Mouse (Mus musculus) C2C12 (cell line): ENCODE data around the gene Plce1. TPM values are rescaled to one million over a fixed set of nuclear protein-coding genes. Genes with fewer than 3 reads are reported as not detected.
"Not testable (repeated sequence)": the region's sequence is repeated elsewhere in the genome, so short reads cannot be mapped to it uniquely, and the experiment has no call there.

Experiments
- H3K27me3 ChIP-seq: one replicate; pipeline ENCODE4 v1.6.1; 2011; ENCODE audit not compliant: control insufficient read depth, insufficient read depth, insufficient read length
- H3K36me3 ChIP-seq: one replicate; pipeline ENCODE4 v1.6.1; 2011; ENCODE audit not compliant: control insufficient read depth, insufficient read depth
- H3K4me3 ChIP-seq: one replicate; pipeline ENCODE4 v1.5.1; 2011; ENCODE audit warnings: mild to moderate bottlenecking, control low read depth; ENCODE audit not compliant: poor library complexity, insufficient read depth, severe bottlenecking
- H3K79me2 ChIP-seq: one replicate; pipeline ENCODE4 v1.6.1; 2011; ENCODE audit not compliant: control insufficient read depth, insufficient read depth
- H3K79me3 ChIP-seq: one replicate; pipeline ENCODE4 v1.6.1; 2011; ENCODE audit warnings: low read depth, control low read depth
- H3ac ChIP-seq: one replicate; pipeline ENCODE3; 2011; ENCODE audit warnings: low read depth; ENCODE audit not compliant: control insufficient read depth, insufficient read length
- CEBPB ChIP-seq: IDR thresholded peaks from one replicate; pipeline ENCODE4 v1.6.1; 2011; ENCODE audit warnings: low read depth, mild to moderate bottlenecking, control low read depth, moderate library complexity
- CTCF ChIP-seq: IDR thresholded peaks from one replicate; pipeline ENCODE4 v1.5.1; 2011; ENCODE audit not compliant: control insufficient read depth, insufficient read depth, insufficient read length
- FOSL1 ChIP-seq: IDR thresholded peaks from one replicate; pipeline ENCODE4 v1.8.0; 2011; ENCODE audit warnings: mild to moderate bottlenecking, low read length; ENCODE audit not compliant: poor library complexity, insufficient read depth, severe bottlenecking
- MAX ChIP-seq: IDR thresholded peaks from one replicate; pipeline ENCODE4 v1.6.1; 2011; ENCODE audit warnings: mild to moderate bottlenecking, control low read depth
- MYOD1 ChIP-seq: IDR thresholded peaks from one replicate; pipeline ENCODE4 v1.6.1; 2011; ENCODE audit warnings: low read depth; ENCODE audit not compliant: control insufficient read depth, insufficient read length
- MYOG ChIP-seq: IDR thresholded peaks from one replicate; pipeline ENCODE4 v1.6.1; 2011; ENCODE audit not compliant: control insufficient read depth, insufficient read length; ENCODE audit errors: extremely low read depth
- USF1 ChIP-seq: IDR thresholded peaks from one replicate; pipeline ENCODE4 v1.6.1; 2011; ENCODE audit warnings: low read depth, mild to moderate bottlenecking, control low read depth, moderate library complexity
- polyA plus RNA-seq: library from polyadenylated mRNA; unstranded; fragments of >200 nt; fragmentation: generic; extraction: Trizol; gene quantifications from one replicate; pipeline ENCODE4 v1.2.1, GENCODE M21; 2012; ENCODE audit warnings: missing spikeins

The Plce1 gene
- polyA plus RNA-seq, 1 experiment = not detected

GRCm38 (mm10) chr19:38555399-38555798, 74.5 kb downstream of the Plce1 start:
- no peak for TF ChIP-seq MYOG
- no peak for TF ChIP-seq FOSL1
- no peak for TF ChIP-seq CTCF
- no peak for TF ChIP-seq MYOD1
- no peak for TF ChIP-seq MAX
- TF ChIP-seq USF1 = no peak
- TF ChIP-seq CEBPB = no peak
- no peaks in the 10 kb centered on the region for H3K79me3 ChIP-seq

GRCm38 (mm10) chr19:38558816-38559215, 77.9 kb downstream of the Plce1 start:
- Histone ChIP-seq H3K79me3 (no peaks in the 10 kb centered on the region), H3K27me3 (no peaks in the 10 kb centered on the region), H3K36me3 (no peaks in the 10 kb centered on the region), H3K4me3 (no peak overlapping the region), H3K79me2 (no peaks in the 10 kb centered on the region), H3ac (no peak overlapping the region)
- peak; percentile 20 for TF ChIP-seq MAX
- TF ChIP-seq FOSL1 = no peak
- TF ChIP-seq USF1 = no peak

More at GRCm38 (mm10) chr19:38555399-38555798, 74.5 kb downstream of the Plce1 start:
- Histone ChIP-seq H3K79me2 (no peaks in the 10 kb centered on the region), H3K36me3 (no peaks in the 10 kb centered on the region), H3K27me3 (no peaks in the 10 kb centered on the region), H3ac (no peak overlapping the region), H3K4me3 (no peak overlapping the region)

DNA sequence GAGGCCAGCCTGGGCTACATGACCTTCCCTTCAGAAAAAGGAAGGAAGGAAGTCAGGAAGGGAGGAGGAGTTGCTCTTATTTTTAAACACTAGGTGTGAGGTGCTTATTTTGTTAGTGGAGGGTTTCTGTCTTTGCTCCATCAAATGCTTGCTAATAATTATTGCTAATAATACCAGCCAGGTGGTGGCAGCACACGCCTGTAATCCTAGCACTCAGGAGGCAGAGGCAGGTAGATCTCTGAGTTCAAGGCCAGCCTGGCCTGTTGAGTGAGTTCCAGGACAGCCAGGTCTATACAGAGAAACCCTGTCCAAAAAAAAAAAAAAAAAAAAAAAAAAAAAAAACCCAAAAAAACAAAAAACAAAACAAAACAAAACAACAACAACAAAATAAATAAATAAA, 81.0 kb downstream of the Plce1 start:
- not testable (repeated sequence) for H3K27me3 ChIP-seq, H3K4me3 ChIP-seq, H3ac ChIP-seq, H3K36me3 ChIP-seq, H3K79me3 ChIP-seq, H3K79me2 ChIP-seq

DNA sequence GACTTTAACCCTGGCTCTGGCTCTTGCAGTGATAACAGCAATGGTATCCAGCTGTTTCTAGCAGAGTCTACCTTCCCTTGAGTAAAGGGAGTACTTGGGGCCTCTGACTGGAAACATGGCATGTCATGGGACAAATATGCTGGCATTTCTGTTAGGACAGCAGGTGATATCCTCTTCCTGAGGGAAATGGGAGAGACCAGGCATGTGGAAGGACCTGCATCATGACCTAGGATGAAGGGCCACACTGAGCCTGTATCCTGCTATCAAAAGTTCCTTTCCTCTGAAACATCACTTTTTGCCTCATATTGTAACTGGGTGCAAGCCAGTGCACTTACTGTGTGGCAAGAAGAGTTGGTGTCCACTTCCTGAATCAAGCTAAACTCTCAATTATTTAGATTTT, 85.2 kb downstream of the Plce1 start:
- no peaks in the 10 kb centered on the region for H3K36me3 ChIP-seq
- no peaks in the 10 kb centered on the region for H3K79me2 ChIP-seq
- no peaks in the 10 kb centered on the region for H3K27me3 ChIP-seq
- no peak overlapping the region for H3ac ChIP-seq
- no peak for TF ChIP-seq CEBPB
- no peak for TF ChIP-seq MYOD1
- no peak for TF ChIP-seq FOSL1
- TF ChIP-seq MAX = no peak
- no peak for TF ChIP-seq USF1
- TF ChIP-seq CTCF = no peak
- TF ChIP-seq MYOG = no peak
- H3K79me3 ChIP-seq = no peaks in the 10 kb centered on the region
- H3K4me3 ChIP-seq = no peak overlapping the region

- H3K4me3 ChIP-seq = no peak overlapping the region
- TF ChIP-seq USF1 = no peak
- no peak for TF ChIP-seq MYOD1
- TF ChIP-seq MYOG = no peak
- TF ChIP-seq CTCF = no peak
- TF ChIP-seq MAX = no peak
- TF ChIP-seq FOSL1 = no peak
- no peak for TF ChIP-seq CEBPB
- H3K36me3 ChIP-seq = no peaks in the 10 kb centered on the region
- H3K27me3 ChIP-seq = no peaks in the 10 kb centered on the region
- H3K79me3 ChIP-seq = no peaks in the 10 kb centered on the region
- no peaks in the 10 kb centered on the region for H3K79me2 ChIP-seq
- H3ac ChIP-seq = no peak overlapping the region
Observed at GRCm38 (mm10) chr19:38566752-38567151, 85.8 kb downstream of the Plce1 start.

GRCm38 (mm10) chr19:38567331-38567730, 86.4 kb downstream of the Plce1 start:
- no peak for TF ChIP-seq USF1
- TF ChIP-seq CTCF = no peak
- no peak for TF ChIP-seq MAX
- no peak for TF ChIP-seq FOSL1
- TF ChIP-seq MYOD1 = no peak
- no peaks in the 10 kb centered on the region for H3K79me2 ChIP-seq
- no peaks in the 10 kb centered on the region for H3K36me3 ChIP-seq
- no peak overlapping the region for H3K4me3 ChIP-seq
- H3ac ChIP-seq = no peak overlapping the region
- no peaks in the 10 kb centered on the region for H3K79me3 ChIP-seq
- H3K27me3 ChIP-seq = no peaks in the 10 kb centered on the region
